Mouse (Mus musculus) embryonic stem cell, embryonic (primary cell): ENCODE measurements around the gene Lrig2.

Experiments
- CTCF ChIA-PET, 4 experiments: fragments of 300-600 bp in 2 of 4; fragments of 350-600 bp in 2 of 4; sonication (Branson Sonifier 250); formaldehyde crosslinking; loops; one replicate each; lab custom pipeline; 2022; ENCODE audit warnings: inconsistent platforms in 2 of 4; lab: Charles Lee
- POLR2A ChIA-PET, 4 experiments: fragments of 300-600 bp in 2 of 4; fragments of 350-600 bp in 2 of 4; sonication (Branson Sonifier 250); formaldehyde crosslinking; loops; one replicate each; lab custom pipeline; 2022; ENCODE audit warnings: antibody characterized with exemption in 4 of 4, inconsistent platforms in 1 of 4; lab: Charles Lee

Lrig2 gene

GRCm38 (mm10) chr3:104511538-104512423 lies at the start of gene Lrig2:
Gene Lrig2, minus strand, starts transcription at chr3:104511918.
- ChIA-PET CTCF (interaction anchor here (0.5 to 3.1 kb wide), 41 partner anchors 10 to 602 kb away, joined by 3 to 44 read pairs (median 4); partner anchors contain the start of gene Slc16a1 (in 1 of the 4)), POLR2A (interaction anchor here (0.6 to 4.0 kb wide), 64 partner anchors 9 to 1345 kb away, joined by 3 to 80 read pairs (median 4); partner anchors contain the start of genes Slc16a1 (in 3 of the 4), Magi3 (in 2 of the 4), Capza1 (in 1 of the 4) and Cttnbp2nl (in 1 of the 4))

- CTCF ChIA-PET: interaction anchor here in 1 of 4 experiments (1.7 kb wide), 1 partner anchor 118 kb away, joined by 5 read pairs; no protein-coding TSS in a partner anchor
- POLR2A ChIA-PET: interaction anchor here in 1 of 4 experiments (0.7 to 1.5 kb wide), 2 partner anchors 82 to 231 kb away, joined by 3 to 4 read pairs; partner anchors contain the start of gene Slc16a1
Observed at GRCm38 (mm10) chr3:104556624-104557023, 44.9 kb upstream of the Lrig2 start.

DNA sequence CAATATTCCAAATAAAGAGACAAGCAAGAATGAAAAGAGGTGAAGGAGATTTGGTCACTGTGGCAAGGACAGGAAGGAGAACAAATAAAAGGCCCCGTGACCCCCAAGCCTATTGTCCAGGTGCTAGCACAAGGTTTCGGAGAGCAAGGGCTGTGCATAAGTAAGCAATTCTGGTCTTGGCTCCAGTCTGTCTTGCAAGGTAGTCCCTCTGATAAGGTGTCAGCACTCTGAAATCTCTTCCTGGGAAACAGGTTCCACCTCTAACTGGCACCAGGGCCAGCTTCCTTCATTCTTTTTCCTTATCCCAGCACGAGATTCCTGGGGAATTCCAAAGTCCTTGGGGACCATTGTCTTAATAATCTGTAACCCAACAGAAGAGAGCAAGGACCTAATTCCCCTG lies 38.9 kb upstream of the Lrig2 start:
- ChIA-PET POLR2A (interaction anchor here in 2 of 4 experiments (0.7 to 0.9 kb wide), 2 partner anchors 9 to 88 kb away, joined by 3 read pairs; partner anchors contain the start of gene Slc16a1 (in 1 of the 2)), CTCF (interaction anchor here in 2 of 4 experiments (0.5 to 0.6 kb wide), 2 partner anchors 9 to 137 kb away, joined by 3 read pairs; no protein-coding TSS in a partner anchor)

DNA sequence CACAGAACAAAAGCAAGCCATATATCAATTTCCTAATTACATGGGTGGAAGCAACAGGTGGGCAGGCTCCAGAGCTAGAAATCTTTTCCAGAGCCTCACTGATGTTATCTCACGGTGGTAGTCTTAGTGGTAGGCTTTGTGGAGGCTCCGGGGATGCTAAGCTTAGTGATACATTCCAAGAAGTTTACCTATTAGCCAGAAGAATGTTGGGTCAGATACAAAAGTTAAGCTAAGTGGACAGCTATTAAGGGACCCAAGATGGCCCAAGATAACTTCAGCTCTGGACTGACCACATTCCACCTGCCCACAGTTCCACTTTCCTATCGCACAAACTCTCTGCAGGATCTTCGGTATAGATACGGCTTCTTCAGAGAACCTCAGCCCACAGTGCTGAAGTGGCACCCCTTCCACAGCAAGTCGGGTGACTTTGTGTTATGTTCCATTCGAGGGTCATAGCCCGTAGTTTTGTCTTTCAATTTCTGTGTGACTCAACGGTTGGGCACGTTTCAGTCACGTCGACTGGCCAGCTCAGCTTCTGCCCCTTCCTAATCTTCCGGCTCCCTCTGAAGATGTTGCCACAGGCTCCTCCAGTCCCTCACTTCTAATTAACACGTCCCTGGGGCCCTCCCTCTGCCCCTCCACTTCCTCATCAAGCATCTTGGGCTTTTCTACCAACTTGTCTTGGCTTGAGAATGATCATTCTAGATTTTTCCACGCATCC lies 36.8 kb upstream of the Lrig2 start:
- ChIA-PET POLR2A (interaction anchor here in 1 of 4 experiments (0.6 to 2.5 kb wide), 4 partner anchors 13 to 90 kb away, joined by 3 to 6 read pairs (median 3); partner anchors contain the start of gene Slc16a1), CTCF (interaction anchor here in 1 of 4 experiments (0.7 kb wide), 1 partner anchor 234 kb away, joined by 3 read pairs; no protein-coding TSS in a partner anchor)

GRCm38 (mm10) chr3:104543825-104544224 lies 32.1 kb upstream of the Lrig2 start:
- CTCF ChIA-PET: no interaction called here
- POLR2A ChIA-PET: no interaction called here

DNA sequence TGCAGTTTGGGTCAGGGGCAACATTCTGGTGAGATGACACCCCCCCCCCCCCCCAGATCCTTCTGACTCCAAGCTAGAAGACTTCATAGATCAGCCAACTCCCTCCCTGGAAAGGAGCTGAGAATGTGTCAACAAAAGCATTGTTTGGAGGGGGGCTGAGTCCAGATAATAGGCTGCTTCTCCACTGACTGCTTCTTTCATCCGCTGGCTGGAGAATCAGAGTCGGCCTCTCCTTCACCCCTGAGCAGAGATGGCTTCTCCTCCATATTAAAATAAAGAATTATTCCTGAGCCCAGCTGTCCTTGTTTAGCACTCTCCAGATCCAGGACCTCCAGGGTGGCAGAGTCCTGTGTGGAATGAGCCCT lies 30.3 kb upstream of the Lrig2 start:
- POLR2A ChIA-PET: interaction anchor here (0.6 to 2.3 kb wide), 18 partner anchors 8 to 1306 kb away, joined by 3 to 14 read pairs (median 3); partner anchors contain the start of genes Slc16a1 (in 3 of the 4) and Lrig2 (in 1 of the 4)
- CTCF ChIA-PET: interaction anchor here (0.6 to 2.7 kb wide), 19 partner anchors 8 to 321 kb away, joined by 3 to 31 read pairs (median 4); partner anchors contain the start of gene Lrig2 (in 1 of the 4)

GRCm38 (mm10) chr3:104541139-104542064 lies 29.7 kb upstream of the Lrig2 start:
- CTCF ChIA-PET: interaction anchor here (0.6 to 2.7 kb wide), 25 partner anchors 9 to 404 kb away, joined by 3 to 31 read pairs (median 4); partner anchors contain the start of gene Lrig2 (in 1 of the 4)
- POLR2A ChIA-PET: interaction anchor here (0.6 to 2.3 kb wide), 22 partner anchors 9 to 1305 kb away, joined by 3 to 14 read pairs (median 4); partner anchors contain the start of genes Slc16a1 (in 2 of the 4) and Lrig2 (in 1 of the 4)

GRCm38 (mm10) chr3:104540480-104541138 lies 28.9 kb upstream of the Lrig2 start:
- ChIA-PET POLR2A (interaction anchor here in 3 of 4 experiments (0.6 to 2.3 kb wide), 14 partner anchors 8 to 909 kb away, joined by 3 to 14 read pairs (median 5); partner anchors contain the start of genes Lrig2 (in 1 of the 3) and Slc16a1 (in 1 of the 3)), CTCF (interaction anchor here (0.6 to 2.7 kb wide), 17 partner anchors 11 to 404 kb away, joined by 3 to 31 read pairs (median 4); partner anchors contain the start of gene Lrig2 (in 1 of the 4))

GRCm38 (mm10) chr3:104533223-104533622 lies 21.5 kb upstream of the Lrig2 start:
- POLR2A ChIA-PET: interaction anchor here in 2 of 4 experiments (0.7 to 1.0 kb wide), 2 partner anchors 22 to 37 kb away, joined by 3 read pairs; no protein-coding TSS in a partner anchor
- CTCF ChIA-PET: interaction anchor here in 1 of 4 experiments (1.2 kb wide), 1 partner anchor 92 kb away, joined by 3 read pairs; no protein-coding TSS in a partner anchor

GRCm38 (mm10) chr3:104526115-104526882 lies 14.6 kb upstream of the Lrig2 start:
- ChIA-PET CTCF (no interaction called here), POLR2A (interaction anchor here in 1 of 4 experiments (0.7 kb wide), 1 partner anchor 28 kb away, joined by 3 read pairs; no protein-coding TSS in a partner anchor)

DNA sequence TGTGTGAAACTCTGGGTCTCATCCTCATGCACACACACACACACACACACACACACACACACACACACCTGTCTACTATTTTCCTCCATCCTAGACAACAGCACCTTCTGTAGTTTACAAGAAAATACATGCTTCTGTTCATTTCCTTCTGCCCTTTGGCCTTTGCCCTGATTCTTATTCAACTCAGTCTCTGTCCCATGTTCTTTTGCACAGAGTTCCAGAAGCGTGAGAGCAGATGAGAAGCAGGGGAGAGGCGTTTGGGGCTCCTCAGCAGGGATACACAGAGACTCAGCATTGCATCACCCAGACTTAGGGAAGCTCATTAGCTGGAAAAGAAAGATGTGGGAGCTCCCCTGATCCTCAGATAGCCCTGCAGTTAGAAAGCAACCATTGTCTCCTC lies 13.8 kb upstream of the Lrig2 start:
- ChIA-PET CTCF (interaction anchor here in 1 of 4 experiments (1.4 kb wide), 1 partner anchor 14 kb away, joined by 5 read pairs; the partner anchor contains the start of gene Lrig2), POLR2A (no interaction called here)

DNA sequence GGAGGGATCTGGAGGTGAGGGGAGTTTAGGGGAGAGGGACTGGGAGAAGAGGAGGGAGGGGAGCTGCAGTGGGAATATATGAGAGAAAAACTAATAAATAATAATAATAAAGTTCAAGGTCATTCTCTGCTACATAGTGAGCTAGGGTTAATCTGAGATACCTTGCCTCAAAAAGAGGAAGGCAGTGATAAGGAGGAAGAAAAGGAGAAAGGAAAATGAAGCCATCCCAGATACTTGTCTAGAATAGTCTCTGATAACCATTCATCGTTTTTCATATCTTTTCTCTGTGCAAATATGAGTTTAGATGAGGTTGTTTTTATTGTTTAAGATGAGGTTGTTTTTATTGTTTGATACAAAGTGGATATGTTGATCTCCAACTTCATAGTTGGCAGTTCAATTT lies 13.3 kb upstream of the Lrig2 start:
- CTCF ChIA-PET: interaction anchor here in 1 of 4 experiments (0.5 to 1.4 kb wide), 2 partner anchors 13 to 692 kb away, joined by 3 to 5 read pairs; partner anchors contain the start of gene Lrig2

GRCm38 (mm10) chr3:104523333-104523871 lies 11.7 kb upstream of the Lrig2 start:
- ChIA-PET POLR2A (interaction anchor here in 3 of 4 experiments (0.6 to 1.4 kb wide), 3 partner anchors 18 to 121 kb away, joined by 3 to 4 read pairs (median 3); partner anchors contain the start of gene Slc16a1 (in 1 of the 3)), CTCF (interaction anchor here in 3 of 4 experiments (0.5 to 1.0 kb wide), 3 partner anchors 12 to 700 kb away, joined by 3 to 4 read pairs (median 4); partner anchors contain the start of gene Lrig2 (in 1 of the 3))

More for the DNA sequence above, 13.3 kb upstream of the Lrig2 start:
- POLR2A ChIA-PET: interaction anchor here in 1 of 4 experiments (1.1 kb wide), 1 partner anchor 16 kb away, joined by 4 read pairs; no protein-coding TSS in a partner anchor

DNA sequence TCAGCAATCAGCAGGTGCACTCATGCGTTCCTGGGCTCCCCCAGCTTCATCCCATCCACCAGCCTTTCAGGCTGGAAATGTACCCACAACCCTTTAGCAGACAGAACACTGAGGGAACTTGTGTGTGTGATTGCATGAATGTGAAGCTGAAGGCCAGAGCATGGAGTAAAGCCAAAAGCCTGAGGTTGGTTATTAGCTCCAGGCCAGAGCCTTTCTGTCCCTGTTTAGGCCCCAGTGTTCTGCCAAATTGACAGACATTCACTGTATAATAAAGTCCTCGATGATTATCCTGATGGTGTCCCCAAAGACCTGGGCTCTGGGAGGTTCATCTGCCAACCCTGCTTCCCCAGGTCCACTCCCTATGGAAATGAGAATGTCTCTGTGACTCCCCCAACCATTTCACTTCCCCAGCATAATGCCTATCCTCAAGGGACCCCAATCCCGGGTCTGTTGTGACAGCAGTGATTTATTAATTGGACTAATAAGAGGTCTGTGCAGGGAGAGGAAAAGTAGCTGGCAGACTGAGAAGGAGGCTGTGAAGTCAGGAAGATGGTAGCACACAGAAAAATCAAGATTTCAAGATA lies 9.7 kb upstream of the Lrig2 start:
- POLR2A ChIA-PET: interaction anchor here in 3 of 4 experiments (0.5 to 1.6 kb wide), 3 partner anchors 10 to 22 kb away, joined by 3 to 6 read pairs (median 5); partner anchors contain the start of gene Lrig2 (in 1 of the 3)
- CTCF ChIA-PET: interaction anchor here in 1 of 4 experiments (0.6 kb wide), 1 partner anchor 65 kb away, joined by 3 read pairs; no protein-coding TSS in a partner anchor
